Mouse (Mus musculus) heart, adult 2 months (tissue): ENCODE measurements at regions not wholly inside any gene's neighbourhood (a gene's known extent, or its start where the extent isn't known, plus 50 kb on each side); places are given as distances from the start of the nearest gene placed in this dataset.

ENCODE experiments used
- DNase-seq, 2 experiments: peaks; one replicate each; pipeline ENCODE4 v3.0.0; 2021
- H3K27ac ChIP-seq: fragments of 200-600 bp; 2 replicates; pipeline ENCODE4 v1.8.1; 2022
- H3K27me3 ChIP-seq: fragments of 200-500 bp; 2 replicates; pipeline ENCODE4 v1.6.1; 2012; ENCODE audit warnings: mild to moderate bottlenecking, low read length, inconsistent platforms, mixed read lengths; ENCODE audit not compliant: control insufficient read depth, insufficient read depth
- H3K36me3 ChIP-seq: fragments of 200-500 bp; 2 replicates; pipeline ENCODE4 v1.6.1; 2012; ENCODE audit warnings: low read length, inconsistent platforms; ENCODE audit not compliant: control insufficient read depth, insufficient read depth
- H3K4me1 ChIP-seq: fragments of 200-500 bp; 2 replicates; pipeline ENCODE4 v1.6.1; 2011; ENCODE audit warnings: low read length; ENCODE audit not compliant: control insufficient read depth, insufficient read depth
- H3K4me3 ChIP-seq: fragments of 200-600 bp; 2 replicates; pipeline ENCODE4 v1.8.1; 2022
- H3K79me2 ChIP-seq: fragments of 200-500 bp; replicated peaks from 2 replicates; pipeline ENCODE4 v1.6.1; 2012; ENCODE audit warnings: mild to moderate bottlenecking, inconsistent platforms, low read length, moderate library complexity, mixed read lengths; ENCODE audit not compliant: control insufficient read depth, insufficient read depth
- H3K9ac ChIP-seq: fragments of 200-500 bp; 2 replicates; pipeline ENCODE4 v1.6.1; 2012; ENCODE audit warnings: low read depth, mild to moderate bottlenecking, control low read depth, inconsistent platforms, low read length, mixed read lengths
- CTCF ChIP-seq: fragments of 200-600 bp; IDR thresholded peaks from 2 replicates; pipeline ENCODE4 v1.8.1; 2022; ENCODE audit warnings: antibody characterized with exemption, mild to moderate bottlenecking, moderate library complexity
- EP300 ChIP-seq: fragments of 200-500 bp; IDR thresholded peaks from 2 replicates; pipeline ENCODE4 v1.6.1; 2011; ENCODE audit warnings: low read depth, low read length, control low read depth; ENCODE audit not compliant: insufficient read depth
- POLR2A ChIP-seq: fragments of 200-500 bp; IDR thresholded peaks from 2 replicates; pipeline ENCODE4 v1.6.1; 2011; ENCODE audit warnings: mild to moderate bottlenecking, low read depth, low read length, control low read depth; ENCODE audit not compliant: insufficient read depth
- WGBS: fragments of 180-500 bp; shearing (Covaris S2); methylation state at CpG from one replicate; pipeline ENCODE4 v1.1.7; 2018; 5-methylcytosine and 5-hydroxymethylcytosine counted together
- intact Hi-C: fragments of 180-260 bp; cut with DNase I; formaldehyde crosslinking; loops from one replicate; pipeline ENCODE4 v1.15.1; 2025

- TF ChIP-seq POLR2A (no peak), CTCF (no peak), EP300 (no peak)
These were observed 80.8 kb downstream of the Areg start for GRCm38 (mm10) chr5:91220174-91220573.

DNA sequence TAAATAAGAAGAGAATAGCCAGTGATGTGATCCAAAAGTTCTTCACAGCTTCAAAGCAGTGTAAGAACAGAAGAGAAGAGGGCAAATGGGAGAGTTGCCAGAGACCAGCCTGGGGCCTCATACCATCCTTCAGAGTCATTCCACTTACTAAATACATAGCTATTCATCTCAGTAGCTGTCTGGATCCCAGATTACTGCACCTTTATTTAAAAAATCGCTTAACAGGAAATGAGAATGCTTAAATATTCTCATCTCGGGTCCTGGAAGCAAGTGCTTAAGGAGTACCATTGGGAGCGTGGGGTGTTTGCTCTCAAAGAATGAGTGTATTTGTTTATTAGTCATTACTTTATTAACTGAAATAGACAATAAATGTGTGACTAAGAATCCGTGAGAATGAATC, 102.3 kb downstream of the Areg start:
- 53% methylated on average over 4 of the region's 4 CpGs for WGBS
- DNase-seq = no peak
- Histone ChIP-seq H3K4me3 (no peak overlapping the region), H3K27me3 (no peaks in the 10 kb centered on the region), H3K36me3 (no peaks in the 10 kb centered on the region), H3K9ac (no peak overlapping the region), H3K4me1 (no peaks in the 10 kb centered on the region), H3K27ac (no peak overlapping the region), H3K79me2 (no peaks in the 10 kb centered on the region)
- TF ChIP-seq CTCF (no peak), POLR2A (no peak), EP300 (no peak)
- intact Hi-C loops = no loop called here

More at GRCm38 (mm10) chr5:91220174-91220573, 80.8 kb downstream of the Areg start:
- no peak overlapping the region for H3K9ac ChIP-seq
- intact Hi-C loops = no loop called here
- 77% methylated on average over 4 of the region's 4 CpGs for WGBS
- H3K27ac ChIP-seq = no peak overlapping the region
- no peaks in the 10 kb centered on the region for H3K4me1 ChIP-seq
- H3K27me3 ChIP-seq = no peaks in the 10 kb centered on the region
- DNase-seq = no peak
- no peaks in the 10 kb centered on the region for H3K79me2 ChIP-seq
- no peaks in the 10 kb centered on the region for H3K36me3 ChIP-seq
- H3K4me3 ChIP-seq = no peak overlapping the region

DNA sequence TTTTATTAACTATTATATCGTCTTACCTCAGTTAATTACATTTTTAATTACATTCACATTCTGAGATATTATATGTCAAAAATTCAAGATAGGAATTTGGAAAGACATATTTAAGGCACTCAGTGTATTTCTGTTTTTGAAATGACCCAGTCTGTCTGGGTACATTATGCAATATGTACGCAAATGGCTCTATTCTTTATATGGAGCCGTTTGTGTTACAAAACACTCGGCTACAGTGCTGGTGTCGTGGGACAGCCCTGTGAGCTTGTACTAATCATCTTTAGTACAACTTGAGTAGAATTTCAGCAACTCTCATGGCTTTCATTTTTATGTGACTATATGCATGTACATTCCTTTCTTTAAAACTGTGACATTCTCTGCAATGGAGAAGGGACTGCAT, 108.0 kb downstream of the Areg start:
- no peaks in the 10 kb centered on the region for H3K27me3 ChIP-seq
- WGBS = 91% methylated on average over 5 of the region's 5 CpGs
- no peak overlapping the region for H3K4me3 ChIP-seq
- H3K27ac ChIP-seq = no peak overlapping the region
- no peaks in the 10 kb centered on the region for H3K79me2 ChIP-seq
- H3K36me3 ChIP-seq = no peaks in the 10 kb centered on the region
- H3K9ac ChIP-seq = no peak overlapping the region
- no peak for DNase-seq
- intact Hi-C loops = no loop called here
- no peaks in the 10 kb centered on the region for H3K4me1 ChIP-seq
- TF ChIP-seq POLR2A (no peak), CTCF (no peak), EP300 (no peak)

DNA sequence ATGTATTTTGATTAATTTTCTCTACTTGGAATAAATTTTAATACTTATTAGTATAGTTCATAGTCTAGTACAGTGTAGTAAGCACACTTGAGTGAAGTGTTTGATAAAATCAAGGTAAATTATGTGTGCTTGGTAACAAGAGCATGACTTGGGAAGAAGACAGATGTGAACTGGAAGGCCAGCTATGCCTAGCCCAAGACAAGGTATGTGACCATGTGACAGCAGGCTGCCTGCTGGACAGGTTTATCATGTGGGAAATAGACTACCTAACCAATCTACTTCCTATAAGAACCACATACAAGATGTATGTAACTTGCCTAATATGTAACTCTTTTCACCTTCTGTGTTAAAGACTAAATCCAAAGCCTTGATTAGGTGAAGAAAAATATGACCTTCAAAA, 122.5 kb downstream of the Areg start:
- TF ChIP-seq EP300 (no peak), POLR2A (no peak), CTCF (no peak)
- intact Hi-C loops = loop anchor here (10.0 kb wide), 1 partner anchor 177 kb away; no protein-coding TSS in a partner anchor
- no peak for DNase-seq
- H3K27me3 ChIP-seq = no peaks in the 10 kb centered on the region
- no peak overlapping the region for H3K4me3 ChIP-seq
- no peaks in the 10 kb centered on the region for H3K36me3 ChIP-seq
- H3K9ac ChIP-seq = no peak overlapping the region
- H3K27ac ChIP-seq = no peak overlapping the region
- no peaks in the 10 kb centered on the region for H3K79me2 ChIP-seq
- H3K4me1 ChIP-seq = no peaks in the 10 kb centered on the region

- no peak for TF ChIP-seq CTCF
- no peak for TF ChIP-seq EP300
- no peak for TF ChIP-seq POLR2A
- H3K4me3 ChIP-seq = no peak overlapping the region
- H3K79me2 ChIP-seq = no peaks in the 10 kb centered on the region
- no peaks in the 10 kb centered on the region for H3K4me1 ChIP-seq
- DNase-seq = no peak
- no peaks in the 10 kb centered on the region for H3K27me3 ChIP-seq
- intact Hi-C loops = loop anchor here (10.0 kb wide), 1 partner anchor 178 kb away; no protein-coding TSS in a partner anchor
- H3K9ac ChIP-seq = no peak overlapping the region
- no peak overlapping the region for H3K27ac ChIP-seq
- WGBS = 51% methylated on average over 1 of the region's 1 CpGs
- no peaks in the 10 kb centered on the region for H3K36me3 ChIP-seq
These were observed 123.1 kb downstream of the Areg start for GRCm38 (mm10) chr5:91262526-91262925.

- intact Hi-C loops = no loop called here
- TF ChIP-seq CTCF (peak; percentile 59), EP300 (no peak)
- no peaks in the 10 kb centered on the region for H3K36me3 ChIP-seq
- H3K9ac ChIP-seq = no peak overlapping the region
- 70% methylated on average over 1 of the region's 1 CpGs for WGBS
- no peaks in the 10 kb centered on the region; the same call in 1 of the 2 replicates for H3K79me2 ChIP-seq
- no peak overlapping the region for H3K4me3 ChIP-seq
- H3K27ac ChIP-seq = no peak overlapping the region
- no peaks in the 10 kb centered on the region for H3K4me1 ChIP-seq
- no peaks in the 10 kb centered on the region for H3K27me3 ChIP-seq
- no peak for DNase-seq
These were observed 131.3 kb downstream of the Areg start for GRCm38 (mm10) chr5:91270747-91271146.

- no peak for DNase-seq
- no peak overlapping the region for H3K4me3 ChIP-seq
- H3K27ac ChIP-seq = no peak overlapping the region
- H3K36me3 ChIP-seq = no peaks in the 10 kb centered on the region
- no peak overlapping the region for H3K9ac ChIP-seq
- intact Hi-C loops = no loop called here
- H3K27me3 ChIP-seq = no peaks in the 10 kb centered on the region
- no peaks in the 10 kb centered on the region for H3K4me1 ChIP-seq
- TF ChIP-seq EP300 = no peak
- no peak for TF ChIP-seq CTCF
- no peak for TF ChIP-seq POLR2A
- H3K79me2 ChIP-seq = no peaks in the 10 kb centered on the region; the same call in 1 of the 2 replicates
These were observed 131.4 kb downstream of the Btc start for GRCm38 (mm10) chr5:91271416-91271815.
